Mouse (Mus musculus) neural tube, embryonic 12.5 days (tissue): ENCODE measurements at regions not wholly inside any gene's neighbourhood (a gene's known extent, or its start where the extent isn't known, plus 50 kb on each side); places are given as distances from the start of the nearest gene placed in this dataset.

ENCODE experiments used
- ATAC-seq: fragments of 200-750 bp; cut with Nextera tagmentation; 2 replicates; pipeline ENCODE4 v1.8.0; 2017; ENCODE audit warnings: low read depth, mild to moderate bottlenecking, moderate TSS enrichment, moderate library complexity; ENCODE audit not compliant: low FRiP score
- H3K27ac ChIP-seq: fragments of 300-500 bp; sonication (generic); 2 replicates; pipeline ENCODE4 v1.5.1; 2016
- H3K27me3 ChIP-seq: fragments of 300-500 bp; sonication (generic); replicated peaks from 2 replicates; pipeline ENCODE4 v1.6.1; 2016; ENCODE audit warnings: mild to moderate bottlenecking
- H3K36me3 ChIP-seq: fragments of 300-500 bp; sonication (generic); 2 replicates; pipeline ENCODE4 v1.6.1; 2016; ENCODE audit warnings: mild to moderate bottlenecking
- H3K4me1 ChIP-seq: fragments of 300-500 bp; sonication (generic); 2 replicates; pipeline ENCODE4 v1.6.1; 2016
- H3K4me2 ChIP-seq: fragments of 300-500 bp; sonication (generic); replicated peaks from 2 replicates; pipeline ENCODE4 v1.6.1; 2016; ENCODE audit warnings: mild to moderate bottlenecking
- H3K4me3 ChIP-seq: fragments of 300-500 bp; sonication (generic); 2 replicates; pipeline ENCODE4 v1.5.1; 2016
- H3K9ac ChIP-seq: fragments of 300-500 bp; sonication (generic); 2 replicates; pipeline ENCODE4 v1.6.1; 2016; ENCODE audit warnings: mild to moderate bottlenecking
- H3K9me3 ChIP-seq: fragments of 300-500 bp; sonication (generic); 2 replicates; pipeline ENCODE4 v1.6.1; 2016; ENCODE audit warnings: mild to moderate bottlenecking
- WGBS: fragments of 180-500 bp; shearing (Covaris S2); methylation state at CpG from one replicate; pipeline ENCODE4 v1.1.7; 2016; 5-methylcytosine and 5-hydroxymethylcytosine counted together

DNA sequence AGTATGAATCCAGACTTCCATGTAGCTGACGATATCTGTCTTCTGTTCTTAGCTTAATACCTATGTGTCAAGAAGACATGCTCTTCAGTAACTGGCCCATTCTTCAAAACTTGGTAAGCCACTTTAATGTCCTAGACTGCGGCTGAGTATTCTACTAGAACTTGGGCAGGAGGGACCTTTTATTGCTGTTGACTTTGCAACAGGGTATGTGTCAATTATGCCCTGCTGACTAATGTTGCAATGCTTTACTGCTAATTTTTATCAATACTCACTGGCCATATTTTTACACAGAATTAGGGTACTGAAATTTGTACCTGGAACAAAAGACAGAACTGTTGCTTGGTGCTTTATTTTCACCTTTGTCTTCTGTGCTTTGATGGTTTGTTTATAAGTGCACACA is 746.9 kb downstream of the Ppargc1a start:
- Histone ChIP-seq H3K27me3 (no peaks in the 10 kb centered on the region), H3K4me3 (no peak overlapping the region)

DNA sequence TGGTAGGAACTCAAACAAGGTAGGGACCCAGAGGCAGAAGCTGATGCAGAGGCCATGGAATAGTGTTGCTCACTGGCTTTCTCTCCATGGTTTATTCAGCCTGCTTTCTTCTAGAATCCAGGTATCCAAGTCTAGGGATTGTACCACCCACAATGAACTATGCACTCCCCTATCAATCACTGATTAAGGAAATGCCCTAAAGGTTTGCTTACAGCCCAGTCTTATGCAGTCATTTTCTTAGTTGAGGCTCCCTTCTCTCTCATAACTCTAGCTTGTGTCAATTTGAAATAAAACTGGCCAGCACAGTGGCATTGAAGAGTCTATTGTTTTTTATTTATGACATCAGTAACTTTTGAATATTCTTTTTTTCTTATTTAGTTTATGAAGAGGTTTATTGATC is 747.6 kb downstream of the Ppargc1a start:
- no peak for ATAC-seq
- no peaks in the 10 kb centered on the region for H3K4me1 ChIP-seq
- no peak overlapping the region for H3K27ac ChIP-seq
- no peak overlapping the region for H3K9ac ChIP-seq
- H3K27me3 ChIP-seq, result no peaks in the 10 kb centered on the region
- no peak overlapping the region for H3K4me3 ChIP-seq
- H3K36me3 ChIP-seq, result no peaks in the 10 kb centered on the region
- no peak overlapping the region for H3K4me2 ChIP-seq
- H3K9me3 ChIP-seq, result no peaks in the 10 kb centered on the region

More for the DNA sequence above, 746.9 kb downstream of the Ppargc1a start:
- Histone ChIP-seq H3K27ac (no peak overlapping the region), H3K9ac (no peak overlapping the region), H3K4me2 (no peak overlapping the region), H3K9me3 (no peaks in the 10 kb centered on the region), H3K4me1 (no peaks in the 10 kb centered on the region), H3K36me3 (no peaks in the 10 kb centered on the region)
- ATAC-seq, result no peak
- WGBS, result 88% methylated on average over 2 of the region's 2 CpGs

DNA sequence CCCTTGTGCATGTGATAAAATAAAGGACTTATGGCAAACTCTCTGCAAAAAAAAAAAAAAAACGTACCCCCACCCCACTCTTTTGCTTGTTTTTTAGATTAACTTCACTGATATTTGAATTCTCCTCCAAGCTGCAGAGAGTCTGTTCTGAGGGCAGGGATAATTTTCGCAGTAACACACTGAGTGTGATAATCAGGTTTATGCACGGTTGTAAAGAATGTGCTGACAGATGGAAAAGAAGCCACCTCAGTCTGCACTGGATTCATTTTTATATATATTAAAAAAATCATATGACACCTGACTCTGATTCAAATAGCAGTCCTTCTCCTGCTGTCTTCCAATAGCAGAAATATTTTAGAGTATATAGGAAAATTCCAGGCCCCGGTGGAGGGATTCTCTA is 736.5 kb upstream of the Adgra3 start:
- Histone ChIP-seq H3K4me3 (no peak overlapping the region), H3K4me1 (0 out of 2 replicates have a peak, but pooled peaks cover 3% of the 10 kb centered on the region), H3K4me2 (no peak overlapping the region), H3K27me3 (no peaks in the 10 kb centered on the region), H3K36me3 (no peaks in the 10 kb centered on the region), H3K9me3 (no peaks in the 10 kb centered on the region), H3K27ac (no peak overlapping the region), H3K9ac (no peak overlapping the region)
- ATAC-seq, result no peak
- WGBS, result 66% methylated on average over 4 of the region's 4 CpGs

DNA sequence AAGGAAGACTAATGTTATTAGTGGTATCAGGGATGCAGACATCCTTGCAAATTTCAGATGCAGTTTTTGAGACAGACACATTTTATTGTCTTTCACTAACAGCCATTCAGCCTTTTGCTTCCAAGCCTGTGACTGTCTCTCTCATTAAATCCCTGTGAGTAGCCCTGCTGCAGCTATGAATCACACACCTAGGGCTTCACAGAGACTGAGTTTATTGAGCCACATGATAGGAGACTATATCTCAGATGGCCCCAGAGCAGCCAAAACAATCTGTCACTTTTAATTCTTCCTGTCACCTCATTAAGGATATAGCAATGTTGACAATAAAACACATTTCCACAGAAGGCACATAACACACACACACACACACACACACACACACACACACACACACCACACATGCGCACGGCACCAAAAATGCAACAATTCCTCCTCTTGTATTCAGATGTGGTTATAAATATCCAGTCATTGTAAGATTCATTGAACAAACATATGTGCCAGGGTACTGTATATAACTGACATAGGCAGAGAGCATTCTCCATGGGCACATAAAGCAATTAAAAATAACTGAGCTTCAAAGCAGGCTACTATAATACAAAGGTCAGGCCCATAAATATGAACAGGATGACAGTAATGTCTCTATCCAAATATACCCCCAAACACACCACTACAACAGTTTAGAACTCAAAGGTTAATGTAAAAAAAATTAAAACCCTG is 735.8 kb upstream of the Adgra3 start:
- no peak overlapping the region for H3K9ac ChIP-seq
- 65% methylated on average over 2 of the region's 2 CpGs for WGBS
- peak; percentile 88 for ATAC-seq
- no peak overlapping the region for H3K27ac ChIP-seq
- H3K9me3 ChIP-seq, result no peaks in the 10 kb centered on the region
- H3K4me3 ChIP-seq, result no peak overlapping the region
- 0 out of 2 replicates have a peak, but pooled peaks cover 3% of the 10 kb centered on the region for H3K4me1 ChIP-seq
- no peak overlapping the region for H3K4me2 ChIP-seq
- H3K36me3 ChIP-seq, result no peaks in the 10 kb centered on the region
- H3K27me3 ChIP-seq, result no peaks in the 10 kb centered on the region

DNA sequence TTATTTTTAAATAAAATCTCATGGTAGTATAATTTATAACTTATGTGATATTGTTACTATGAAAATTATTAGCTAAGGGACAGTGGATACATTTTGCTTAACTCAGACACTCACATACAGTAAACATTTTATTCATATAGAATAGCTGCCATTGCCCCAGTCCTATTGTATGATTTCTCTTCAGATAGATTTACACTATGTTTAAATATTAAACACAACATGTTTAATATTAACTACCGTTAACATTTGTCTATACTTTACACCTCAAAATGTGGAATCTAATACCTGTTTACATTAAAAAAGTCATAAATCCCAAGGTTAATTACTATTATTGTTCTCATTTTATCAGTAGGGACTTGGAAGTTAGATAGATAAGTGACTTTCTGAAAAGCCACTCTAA is 734.8 kb upstream of the Adgra3 start:
- 97% methylated on average over 1 of the region's 1 CpGs for WGBS
- Histone ChIP-seq H3K9me3 (no peaks in the 10 kb centered on the region), H3K27me3 (no peaks in the 10 kb centered on the region), H3K4me2 (no peak overlapping the region), H3K4me1 (0 out of 2 replicates have a peak, but pooled peaks cover 3% of the 10 kb centered on the region), H3K27ac (no peak overlapping the region), H3K9ac (no peak overlapping the region), H3K4me3 (no peak overlapping the region), H3K36me3 (no peaks in the 10 kb centered on the region)
- ATAC-seq, result no peak

DNA sequence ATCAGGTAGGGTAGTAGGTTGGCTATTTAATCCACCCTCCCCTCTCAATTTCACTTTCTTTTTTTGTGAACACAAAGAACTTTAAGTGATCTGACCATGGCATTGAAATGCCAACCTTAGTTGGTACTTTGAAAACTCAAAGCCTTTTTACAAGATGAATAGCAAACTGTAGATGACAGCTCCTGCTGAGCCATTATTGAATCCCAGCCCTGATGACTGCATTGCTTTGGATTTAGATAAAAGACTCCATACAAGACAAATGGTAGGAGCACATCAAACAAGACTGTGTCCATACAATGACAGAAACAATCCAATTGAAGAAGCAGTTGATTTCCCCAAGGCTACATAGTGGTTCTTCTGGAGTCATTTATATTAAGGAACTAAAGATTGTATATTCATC is 726.5 kb upstream of the Adgra3 start:
- Histone ChIP-seq H3K27me3 (no peaks in the 10 kb centered on the region), H3K4me1 (no peaks in the 10 kb centered on the region), H3K9ac (no peak overlapping the region), H3K36me3 (no peaks in the 10 kb centered on the region), H3K4me3 (no peak overlapping the region), H3K4me2 (no peak overlapping the region), H3K9me3 (no peaks in the 10 kb centered on the region), H3K27ac (no peak overlapping the region)
- ATAC-seq, result no peak

DNA sequence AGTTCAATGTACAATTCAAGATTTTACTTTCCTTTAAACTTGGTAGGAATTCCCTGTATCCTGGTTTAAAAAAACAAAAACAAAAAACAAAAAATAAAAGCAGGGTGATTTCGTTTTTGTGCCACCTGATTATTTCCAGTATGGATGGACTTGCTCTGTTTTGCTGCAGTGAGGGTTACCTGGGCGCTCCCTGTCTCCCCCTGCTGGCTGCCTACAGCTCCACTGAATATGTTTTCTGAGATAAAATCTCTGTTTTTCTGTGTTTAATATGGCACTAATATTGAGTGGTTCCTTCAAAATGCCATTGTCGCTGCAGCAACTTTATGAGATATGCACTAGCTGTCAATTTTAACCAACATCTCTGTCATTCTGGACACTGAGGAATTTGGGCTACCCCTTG is 720.3 kb upstream of the Adgra3 start:
- H3K27me3 ChIP-seq, result no peaks in the 10 kb centered on the region
- WGBS, result 55% methylated on average over 3 of the region's 3 CpGs
- no peak overlapping the region for H3K4me3 ChIP-seq
- no peak overlapping the region for H3K9ac ChIP-seq
- no peaks in the 10 kb centered on the region for H3K36me3 ChIP-seq
- no peaks in the 10 kb centered on the region for H3K4me1 ChIP-seq
- H3K27ac ChIP-seq, result no peak overlapping the region
- H3K4me2 ChIP-seq, result no peak overlapping the region
- H3K9me3 ChIP-seq, result no peaks in the 10 kb centered on the region
- no peak for ATAC-seq

DNA sequence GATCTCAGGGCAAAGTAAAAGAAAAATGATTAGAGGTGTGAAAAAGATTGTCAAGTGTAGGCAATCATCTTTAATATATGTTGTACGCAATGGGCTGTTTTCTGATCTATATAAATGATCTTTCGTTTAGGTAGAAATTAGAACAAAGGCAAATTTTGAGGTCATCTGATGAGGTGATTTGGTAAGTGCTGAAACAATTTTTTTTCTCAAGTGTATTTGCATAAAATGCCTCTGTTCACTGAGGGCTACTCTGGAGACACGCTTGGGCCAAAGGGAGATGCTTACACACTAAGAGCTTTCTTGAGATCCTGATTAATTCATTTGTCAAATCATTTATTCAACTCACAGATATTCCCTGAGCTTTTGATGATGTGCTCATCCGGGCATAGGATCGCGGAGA is 719.4 kb upstream of the Adgra3 start:
- ATAC-seq, result no peak
- Histone ChIP-seq H3K9ac (no peak overlapping the region), H3K27me3 (no peaks in the 10 kb centered on the region), H3K4me3 (no peak overlapping the region), H3K4me1 (no peaks in the 10 kb centered on the region), H3K9me3 (no peaks in the 10 kb centered on the region), H3K27ac (no peak overlapping the region), H3K4me2 (no peak overlapping the region), H3K36me3 (no peaks in the 10 kb centered on the region)
- WGBS, result 90% methylated on average over 6 of the region's 6 CpGs

DNA sequence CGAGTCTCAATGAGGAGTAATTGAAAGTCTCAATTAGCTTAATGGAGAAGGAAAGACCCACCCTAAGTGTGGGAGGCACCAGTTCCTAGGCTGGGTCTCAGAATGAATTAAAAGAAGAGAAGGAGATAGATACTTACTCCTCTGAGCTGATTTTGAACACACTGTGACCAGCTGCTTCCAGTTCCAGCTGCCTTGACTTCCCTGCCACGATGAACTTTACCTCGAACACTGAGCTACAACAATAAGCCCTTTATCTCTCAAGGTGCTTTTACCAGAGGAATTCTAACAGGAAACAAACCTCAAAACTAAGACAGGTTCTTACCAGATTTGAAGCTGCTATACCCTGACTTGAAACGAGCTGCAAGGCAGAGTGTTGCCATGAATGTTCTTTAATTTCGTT is 703.5 kb upstream of the Adgra3 start:
- ATAC-seq, result no peak
- Histone ChIP-seq H3K4me1 (no peaks in the 10 kb centered on the region), H3K27ac (no peak overlapping the region), H3K4me3 (no peak overlapping the region), H3K27me3 (no peaks in the 10 kb centered on the region), H3K9ac (no peak overlapping the region), H3K36me3 (no peaks in the 10 kb centered on the region), H3K9me3 (no peaks in the 10 kb centered on the region), H3K4me2 (no peak overlapping the region)
- 77% methylated on average over 5 of the region's 5 CpGs for WGBS

DNA sequence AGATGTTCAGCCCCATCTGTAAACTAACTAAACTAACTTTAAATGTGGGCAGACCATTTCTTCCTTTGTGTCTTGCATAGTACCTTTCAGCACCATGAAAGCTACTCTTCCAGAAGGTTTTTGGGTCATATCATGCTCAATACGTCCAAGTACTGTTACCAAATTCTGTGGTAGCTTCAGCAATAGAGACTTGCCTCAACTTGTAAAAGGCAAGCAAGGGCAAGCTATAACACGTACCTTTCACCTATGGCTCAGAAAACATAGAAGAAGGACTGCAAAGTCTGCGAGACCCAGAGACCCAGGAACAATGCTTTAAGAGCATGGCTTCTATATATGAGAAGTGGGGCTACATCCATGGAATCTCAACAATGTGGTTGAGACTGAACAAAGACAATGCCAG is 701.6 kb upstream of the Adgra3 start:
- Histone ChIP-seq H3K9me3 (no peaks in the 10 kb centered on the region), H3K4me3 (no peak overlapping the region), H3K27me3 (no peaks in the 10 kb centered on the region), H3K27ac (no peak overlapping the region), H3K4me1 (no peaks in the 10 kb centered on the region), H3K9ac (no peak overlapping the region), H3K4me2 (no peak overlapping the region), H3K36me3 (no peaks in the 10 kb centered on the region)
- no peak for ATAC-seq
- 90% methylated on average over 3 of the region's 3 CpGs for WGBS

DNA sequence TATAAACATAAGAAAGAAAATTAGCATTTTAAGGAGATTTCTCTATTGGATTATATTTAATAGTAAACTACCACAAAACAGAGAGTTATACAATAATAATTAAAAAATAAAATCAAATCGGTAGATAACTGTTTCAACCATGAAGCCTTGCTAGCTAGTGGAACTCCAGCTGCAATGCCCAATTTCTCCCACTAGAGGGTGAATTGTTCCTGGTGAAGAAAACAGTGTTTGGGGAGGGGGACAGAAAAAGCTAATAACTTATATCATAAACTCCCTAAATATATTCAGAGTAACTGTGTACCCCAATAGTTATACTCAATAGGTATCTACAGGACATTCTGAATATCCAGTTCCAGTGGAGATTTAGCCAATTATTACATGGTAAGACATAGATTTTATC is 694.0 kb upstream of the Adgra3 start:
- H3K9me3 ChIP-seq, result no peaks in the 10 kb centered on the region
- no peak overlapping the region for H3K9ac ChIP-seq
- no peak overlapping the region for H3K27ac ChIP-seq
- no peaks in the 10 kb centered on the region for H3K4me1 ChIP-seq
- no peak for ATAC-seq
- WGBS, result 63% methylated on average over 1 of the region's 1 CpGs
- H3K36me3 ChIP-seq, result no peaks in the 10 kb centered on the region
- no peak overlapping the region for H3K4me3 ChIP-seq
- no peaks in the 10 kb centered on the region for H3K27me3 ChIP-seq
- H3K4me2 ChIP-seq, result no peak overlapping the region

DNA sequence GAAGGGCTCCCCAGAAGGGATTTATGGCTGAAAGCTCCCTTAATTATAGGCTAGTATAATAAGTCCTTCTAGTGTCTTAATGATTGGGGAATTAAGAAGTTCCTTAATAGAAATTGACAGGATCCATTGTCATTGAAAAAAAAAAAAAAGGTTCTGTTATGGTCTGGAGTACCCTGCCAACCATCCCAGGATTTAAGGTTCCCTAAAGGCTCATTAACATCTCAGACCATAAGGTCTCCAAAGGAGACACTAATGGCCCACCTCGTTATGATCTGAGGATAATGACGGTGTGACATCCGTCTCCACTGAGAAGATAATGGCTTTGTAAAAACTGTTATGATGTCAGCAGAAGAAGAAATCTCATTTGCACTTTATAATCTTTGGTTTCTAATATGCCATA is 692.6 kb upstream of the Adgra3 start:
- H3K9me3 ChIP-seq, result no peaks in the 10 kb centered on the region
- H3K27ac ChIP-seq, result no peak overlapping the region
- no peak overlapping the region for H3K9ac ChIP-seq
- no peaks in the 10 kb centered on the region for H3K4me1 ChIP-seq
- no peaks in the 10 kb centered on the region for H3K36me3 ChIP-seq
- no peaks in the 10 kb centered on the region for H3K27me3 ChIP-seq
- no peak overlapping the region for H3K4me2 ChIP-seq
- WGBS, result 29% methylated on average over 3 of the region's 3 CpGs
- no peak overlapping the region for H3K4me3 ChIP-seq
- peak; percentile 82 for ATAC-seq

DNA sequence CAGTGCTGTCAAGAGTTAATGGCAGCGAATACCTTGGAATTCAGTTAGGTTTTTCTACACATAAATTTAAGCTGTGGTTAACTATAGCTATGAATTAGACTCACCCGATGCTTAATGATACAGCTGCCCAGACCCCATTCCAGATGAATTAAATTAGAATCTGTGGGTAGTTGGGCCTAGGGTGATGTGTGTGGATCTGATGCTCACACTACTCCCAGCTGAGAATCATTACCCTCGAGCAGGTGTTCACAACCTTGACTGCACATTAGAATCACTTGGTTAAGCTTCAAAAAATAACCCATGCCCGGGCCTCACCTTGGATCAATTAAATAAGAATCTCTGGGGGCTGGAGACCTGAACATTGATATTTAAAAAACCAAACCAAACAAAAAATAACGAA is 684.2 kb upstream of the Adgra3 start:
- H3K9me3 ChIP-seq, result no peaks in the 10 kb centered on the region
- ATAC-seq, result no peak
- 79% methylated on average over 5 of the region's 5 CpGs for WGBS
- no peak overlapping the region for H3K27ac ChIP-seq
- no peak overlapping the region for H3K4me3 ChIP-seq
- H3K4me1 ChIP-seq, result no peaks in the 10 kb centered on the region
- H3K36me3 ChIP-seq, result no peaks in the 10 kb centered on the region
- H3K9ac ChIP-seq, result no peak overlapping the region
- no peak overlapping the region for H3K4me2 ChIP-seq
- H3K27me3 ChIP-seq, result no peaks in the 10 kb centered on the region
